Mouse (Mus musculus): ENCODE measurements at regions not wholly inside any gene's neighbourhood (a gene's known extent, or its start where the extent isn't known, plus 50 kb on each side); places are given as distances from the start of the nearest gene placed in this dataset.

- no peak for TF ChIP-seq CTCF (IDR thresholded peaks at IDR 0.05; ENCODE audit: low read depth)
- no peak for TF ChIP-seq EP300 (IDR thresholded peaks at IDR 0.05; ENCODE audit: low read depth)
Observed at GRCm38 (mm10) chr1:119247117-119247516, 174.9 kb downstream of the Inhbb start.

All from liver, postnatal 0 days (tissue).